Mouse (Mus musculus) lung, postnatal 4 days (tissue): ENCODE results near the gene Ccl22.

ENCODE experiments used
- DNase-seq, 2 experiments: peaks; one replicate each; pipeline ENCODE4 v3.0.0; 2021

The Ccl22 gene

GRCm38 (mm10) chr8:94734735-94735350 is 10.5 kb upstream of the Ccl22 start:
- DNase-seq, result no peak

GRCm38 (mm10) chr8:94735426-94736094 is 9.8 kb upstream of the Ccl22 start:
- peak; percentile 32 to 39 for DNase-seq

GRCm38 (mm10) chr8:94739829-94740228 is 5.6 kb upstream of the Ccl22 start:
- DNase-seq, result no peak

- no peak for DNase-seq
Measured at GRCm38 (mm10) chr8:94740591-94740990, 4.8 kb upstream of the Ccl22 start.

- DNase-seq, result no peak
Measured at GRCm38 (mm10) chr8:94741726-94742125, 3.7 kb upstream of the Ccl22 start.

- DNase-seq, result no peak
Measured at GRCm38 (mm10) chr8:94744484-94744883, 906 bp upstream of the Ccl22 start.

GRCm38 (mm10) chr8:94744972-94745371 is 418 bp upstream of the Ccl22 start:
- no peak for DNase-seq

- DNase-seq, result no peak
Measured at GRCm38 (mm10) chr8:94746832-94747231, 1.4 kb downstream of the Ccl22 start.

- no peak for DNase-seq
Measured at GRCm38 (mm10) chr8:94748363-94748762, 3.0 kb downstream of the Ccl22 start.

- DNase-seq, result no peak
Measured at GRCm38 (mm10) chr8:94749942-94750341, 4.6 kb downstream of the Ccl22 start.

- DNase-seq, result no peak
Measured at GRCm38 (mm10) chr8:94751023-94751849, 5.8 kb downstream of the Ccl22 start.

- no peak for DNase-seq
Measured at GRCm38 (mm10) chr8:94754006-94754405, 8.6 kb downstream of the Ccl22 start.

GRCm38 (mm10) chr8:94754486-94754885 is 9.1 kb downstream of the Ccl22 start:
- DNase-seq, result no peak

GRCm38 (mm10) chr8:94767035-94767434 is 21.6 kb downstream of the Ccl22 start:
- no peak for DNase-seq

- DNase-seq, result peak; percentile 74 to 75
Measured at GRCm38 (mm10) chr8:94770945-94771344, 25.6 kb downstream of the Ccl22 start.

GRCm38 (mm10) chr8:94771941-94772670 is 26.7 kb downstream of the Ccl22 start, which contains the start of gene Cx3cl1:
Gene Cx3cl1, plus strand, starts transcription at chr8:94772009.
- DNase-seq, result peak; percentile 84 to 88

- no peak for DNase-seq
Measured at GRCm38 (mm10) chr8:94773048-94773447, 27.7 kb downstream of the Ccl22 start.

- DNase-seq, result no peak
Measured at GRCm38 (mm10) chr8:94773700-94774171, 28.3 kb downstream of the Ccl22 start.

GRCm38 (mm10) chr8:94774601-94775000 is 29.2 kb downstream of the Ccl22 start:
- DNase-seq, result no peak

- no peak for DNase-seq
Measured at GRCm38 (mm10) chr8:94776346-94776745, 31.0 kb downstream of the Ccl22 start.

GRCm38 (mm10) chr8:94778036-94778435 is 32.6 kb downstream of the Ccl22 start:
- peak; percentile 39 to 55 for DNase-seq

- peak; percentile 50 to 53 for DNase-seq
Measured at GRCm38 (mm10) chr8:94778473-94778872, 33.1 kb downstream of the Ccl22 start.
